Mouse (Mus musculus) liver, embryonic 15.5 days (tissue): ENCODE results near the gene Bco2. TPM values are rescaled to one million over a fixed set of nuclear protein-coding genes. Genes with fewer than 3 reads are reported as not detected.

Experiments
- ATAC-seq: fragments of 200-750 bp; cut with Nextera tagmentation; 2 replicates; pipeline ENCODE4 v1.8.0; 2017; ENCODE audit warnings: moderate number of reproducible peaks, mild to moderate bottlenecking, moderate library complexity; ENCODE audit not compliant: insufficient read depth
- H3K27ac ChIP-seq: fragments of 300-500 bp; sonication (generic); replicated peaks from 2 replicates; pipeline ENCODE4 v1.5.1; 2015; ENCODE audit warnings: mild to moderate bottlenecking, inconsistent platforms
- H3K27me3 ChIP-seq: fragments of 300-500 bp; sonication (generic); 2 replicates; pipeline ENCODE4 v1.6.1; 2015; ENCODE audit warnings: mild to moderate bottlenecking, inconsistent platforms
- H3K36me3 ChIP-seq: fragments of 300-500 bp; sonication (generic); replicated peaks from 2 replicates; pipeline ENCODE4 v1.6.1; 2015; ENCODE audit warnings: moderate library complexity, mild to moderate bottlenecking, inconsistent platforms
- H3K4me1 ChIP-seq: fragments of 300-500 bp; sonication (generic); replicated peaks from 2 replicates; pipeline ENCODE4 v1.6.1; 2015; ENCODE audit warnings: inconsistent platforms
- H3K4me2 ChIP-seq: fragments of 300-500 bp; sonication (generic); 2 replicates; pipeline ENCODE4 v1.6.1; 2015; ENCODE audit warnings: moderate library complexity, mild to moderate bottlenecking, inconsistent platforms
- H3K4me3 ChIP-seq: fragments of 300-500 bp; sonication (generic); replicated peaks from 2 replicates; pipeline ENCODE4 v1.5.1; 2015; ENCODE audit warnings: mild to moderate bottlenecking, inconsistent platforms
- H3K9ac ChIP-seq: fragments of 300-500 bp; sonication (generic); 2 replicates; pipeline ENCODE4 v1.6.1; 2015; ENCODE audit warnings: moderate library complexity, mild to moderate bottlenecking, inconsistent platforms
- H3K9me3 ChIP-seq: fragments of 300-500 bp; sonication (generic); replicated peaks from 2 replicates; pipeline ENCODE4 v1.6.1; 2016; ENCODE audit warnings: inconsistent platforms
- WGBS: fragments of 180-500 bp; shearing (Covaris S2); methylation state at CpG from one replicate; pipeline ENCODE4 v1.1.7; 2015; ENCODE audit warnings: mixed read lengths; ENCODE audit not compliant: insufficient replicate concordance; 5-methylcytosine and 5-hydroxymethylcytosine counted together
- polyA plus RNA-seq: library from polyadenylated mRNA; unstranded; fragments of >200 nt; fragmentation: Nextera tagmentation; extraction: Ambion mirVana; gene quantifications from 2 replicates; pipeline ENCODE4 v1.2.1, GENCODE M21; 2015

Bco2 gene
- 0.60 and 0.67 TPM in 2 replicates for polyA plus RNA-seq

DNA sequence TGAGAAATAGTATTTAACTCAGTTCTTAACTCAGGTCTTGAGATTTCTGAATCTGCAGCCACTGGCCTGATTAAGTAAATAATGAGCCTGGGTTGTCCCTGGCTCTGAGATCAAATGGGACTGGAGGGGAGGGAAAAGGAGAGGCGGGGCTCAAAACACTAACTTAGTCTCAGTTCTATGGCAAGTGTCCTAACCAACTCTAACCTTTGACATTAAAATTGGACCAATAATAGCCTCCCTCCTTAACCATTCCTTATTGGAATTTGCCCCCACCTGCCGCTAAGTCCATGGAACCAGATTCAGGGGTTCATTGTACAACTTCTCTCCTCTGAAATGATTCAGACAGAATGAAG, at the start of gene Bco2:
TSS of gene Bco2 (minus strand) at position 88 of the 353 bp plus-strand sequence.
- Histone ChIP-seq H3K9ac (no peak within 1 kb of the TSS), H3K4me1 (no peaks in the 10 kb centered on the region), H3K27ac (no peak within 1 kb of the TSS), H3K9me3 (no peaks in the 10 kb centered on the region), H3K4me2 (peak within 1 kb of the TSS; percentile 23), H3K4me3 (0 out of 2 replicates have a peak within 1 kb of the TSS, but pooled peaks have one; percentile 0), H3K27me3 (no peaks in the 10 kb centered on the region), H3K36me3 (no peaks in the 10 kb centered on the region)
- ATAC-seq, result no peak
- 52% methylated on average over 2 of the region's 2 CpGs for WGBS

DNA sequence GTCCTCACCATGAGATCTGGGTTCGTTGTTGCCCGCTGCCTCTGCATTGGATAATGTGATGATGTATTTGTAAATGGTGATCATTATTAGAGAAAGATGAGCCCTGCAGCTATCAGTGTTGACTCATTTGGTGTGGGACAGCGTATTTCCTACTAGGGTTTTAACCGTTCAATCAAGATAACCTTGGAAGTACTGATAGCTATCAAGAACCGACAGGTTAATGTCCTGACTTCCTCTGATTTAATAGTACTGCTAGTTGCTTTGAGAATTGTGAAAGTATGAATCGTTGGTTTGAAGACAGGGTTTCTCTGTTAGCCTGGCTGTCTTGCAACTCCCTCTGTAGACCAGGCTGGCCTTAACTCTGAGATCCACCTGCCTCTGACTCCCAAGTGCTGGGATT, 49.4 kb upstream of the Bco2 start:
- no peak; the same call in 1 of the 2 replicates for ATAC-seq
- peak overlapping the region; percentile 77 for H3K4me3 ChIP-seq
- WGBS, result 1% methylated on average over 6 of the region's 6 CpGs
- H3K9ac ChIP-seq, result peak overlapping the region; percentile 94
- H3K4me2 ChIP-seq, result peak overlapping the region; percentile 75
- peaks cover 47% of the 10 kb centered on the region for H3K4me1 ChIP-seq
- peaks cover 53% of the 10 kb centered on the region for H3K36me3 ChIP-seq
- H3K9me3 ChIP-seq, result no peaks in the 10 kb centered on the region
- H3K27ac ChIP-seq, result peak overlapping the region; percentile 89
- H3K27me3 ChIP-seq, result no peaks in the 10 kb centered on the region

DNA sequence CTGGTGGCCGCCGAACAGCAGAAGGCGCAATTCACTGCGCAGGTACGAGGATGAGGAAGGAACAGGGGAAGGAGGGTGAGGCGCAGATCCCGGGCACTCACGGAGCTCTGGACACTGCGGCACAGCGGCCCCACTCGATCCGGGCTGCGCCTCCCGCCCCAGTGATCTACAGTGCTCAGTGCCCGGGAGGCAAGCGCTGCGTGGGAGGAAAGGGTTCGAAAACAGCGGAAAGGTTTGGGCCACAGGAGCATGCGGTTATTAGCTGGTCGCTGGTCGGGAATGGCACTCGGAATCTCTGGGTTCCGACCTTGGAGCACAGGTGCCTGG, 49.0 kb upstream of the Bco2 start:
- H3K27ac ChIP-seq, result peak overlapping the region; percentile 89
- H3K4me2 ChIP-seq, result peak overlapping the region; percentile 75
- no peaks in the 10 kb centered on the region for H3K9me3 ChIP-seq
- H3K36me3 ChIP-seq, result peaks cover 54% of the 10 kb centered on the region
- no peaks in the 10 kb centered on the region for H3K27me3 ChIP-seq
- WGBS, result under 1% methylated on average over 24 of the region's 24 CpGs
- peak; percentile 76 for ATAC-seq
- peak overlapping the region; percentile 94 for H3K9ac ChIP-seq
- H3K4me3 ChIP-seq, result peak overlapping the region; percentile 77
- peaks cover 47% of the 10 kb centered on the region for H3K4me1 ChIP-seq

DNA sequence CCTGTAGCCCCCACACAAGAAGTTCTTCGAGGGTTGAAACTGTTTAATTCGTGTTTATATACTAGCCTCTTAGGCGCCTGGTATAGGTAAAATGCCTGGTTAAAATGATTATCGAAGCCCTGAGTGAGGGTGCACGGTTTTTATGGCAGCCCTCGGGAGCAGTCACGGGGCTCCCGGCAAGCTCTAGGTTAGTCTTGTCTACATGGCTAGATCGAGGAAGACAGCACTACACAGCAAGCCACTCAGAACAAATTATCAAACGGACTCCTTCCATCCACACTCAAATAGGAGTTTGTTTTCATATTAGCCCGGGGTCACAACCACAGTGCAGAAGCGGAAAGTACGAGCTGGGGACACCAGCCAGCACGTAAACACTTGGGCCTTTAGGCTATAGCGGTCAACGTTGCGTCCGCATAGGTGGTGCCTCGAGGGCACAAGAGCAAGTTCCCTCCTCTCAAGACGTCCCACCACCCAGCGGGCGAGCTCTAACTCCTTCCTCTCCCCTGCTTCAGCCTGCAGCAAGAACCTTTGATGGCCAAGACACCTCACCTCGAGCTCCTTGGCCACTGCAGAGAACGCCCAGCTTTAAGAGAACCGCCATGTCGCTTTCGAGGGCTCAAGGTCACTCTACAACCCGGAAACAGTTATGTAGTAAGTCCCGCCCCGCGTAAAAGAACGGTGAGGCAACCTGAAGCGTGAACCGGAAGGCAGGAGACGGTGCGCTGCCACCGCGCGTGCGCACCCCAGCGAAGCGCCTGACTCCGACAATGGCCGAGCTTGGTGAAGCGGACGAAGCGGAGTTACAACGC, 48.4 kb upstream of the Bco2 start, which contains the start of the genes Sdhd and Timm8b:
TSS of gene Sdhd (minus strand) at position 624 of the 809 bp plus-strand sequence.
TSS of gene Timm8b (plus strand) at position 722 of the 809 bp plus-strand sequence.
- under 1% methylated on average over 48 of the region's 48 CpGs for WGBS
- Histone ChIP-seq H3K4me2 (peak within 1 kb of the TSS; percentile 75), H3K4me3 (peak within 1 kb of the TSS; percentile 77), H3K27ac (peak within 1 kb of the TSS; percentile 89), H3K9ac (peak within 1 kb of the TSS; percentile 94), H3K9me3 (no peaks in the 10 kb centered on the region), H3K27me3 (no peaks in the 10 kb centered on the region), H3K4me1 (peaks cover 47% of the 10 kb centered on the region), H3K36me3 (peaks cover 56% of the 10 kb centered on the region)
- ATAC-seq, result peak; percentile 94

DNA sequence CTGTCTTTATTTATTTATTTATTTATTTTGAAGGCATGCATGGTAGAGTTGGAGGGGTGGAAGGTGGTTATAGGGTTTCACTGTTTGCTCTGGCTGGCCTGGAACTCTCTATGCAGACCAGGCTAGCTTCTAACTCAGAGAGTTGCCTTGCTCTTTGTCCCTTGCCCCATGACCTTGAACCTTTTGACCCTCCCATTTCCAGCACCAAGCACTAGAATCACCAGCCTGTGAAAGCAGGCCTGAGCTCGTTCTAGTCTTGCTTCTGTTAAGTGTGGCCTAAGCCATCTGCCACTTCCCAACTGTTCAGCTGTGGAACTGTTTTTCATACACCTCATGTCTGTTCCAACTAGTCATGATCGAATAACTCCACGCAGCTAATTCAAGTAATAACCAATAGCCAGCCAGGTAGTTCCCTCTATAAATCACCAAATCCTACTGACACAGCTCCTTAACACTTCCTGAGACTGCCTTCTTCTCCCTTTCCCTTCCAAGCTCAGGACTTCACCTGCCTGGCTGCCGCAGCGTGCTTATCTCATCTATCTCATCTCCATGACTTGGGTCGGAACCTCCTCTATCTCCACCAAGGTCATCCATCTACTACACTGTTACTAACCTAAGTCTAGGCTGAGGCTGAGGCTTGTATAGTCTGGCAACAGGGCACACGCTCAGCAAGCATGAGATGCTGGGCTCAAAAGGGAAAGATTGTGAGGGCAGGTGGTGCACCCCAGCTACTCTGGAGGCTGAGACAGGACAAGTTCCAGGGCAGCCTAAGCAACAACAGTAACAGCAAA, 47.3 kb upstream of the Bco2 start:
- Histone ChIP-seq H3K27me3 (no peaks in the 10 kb centered on the region), H3K9me3 (no peaks in the 10 kb centered on the region), H3K9ac (peak overlapping the region; percentile 94), H3K36me3 (peaks cover 56% of the 10 kb centered on the region), H3K4me3 (peak overlapping the region; percentile 77), H3K27ac (peak overlapping the region; percentile 89), H3K4me1 (peaks cover 47% of the 10 kb centered on the region), H3K4me2 (peak overlapping the region; percentile 75)
- no peak for ATAC-seq
- 34% methylated on average over 7 of the region's 7 CpGs for WGBS

DNA sequence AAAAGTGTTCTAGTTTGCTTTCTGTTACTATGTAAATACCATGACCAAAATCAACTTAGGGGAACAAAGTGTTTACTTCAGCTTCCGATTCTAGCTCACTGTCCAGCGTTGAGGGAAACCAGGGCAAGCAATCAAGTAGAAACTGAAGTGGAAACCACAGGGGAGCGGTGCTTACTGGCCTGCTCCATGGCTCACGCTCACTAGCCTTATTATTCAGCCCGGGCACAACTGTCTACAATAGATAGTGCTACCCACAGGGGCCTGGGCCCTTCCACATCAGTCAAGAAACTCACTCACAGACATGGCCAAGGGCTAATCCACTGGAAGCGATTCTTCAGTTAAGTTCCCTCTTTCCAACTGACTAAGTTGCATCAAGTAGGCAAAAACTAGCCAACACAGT, 46.6 kb upstream of the Bco2 start:
- peak; percentile 39 for ATAC-seq
- Histone ChIP-seq H3K36me3 (peaks cover 58% of the 10 kb centered on the region), H3K4me3 (peak overlapping the region; percentile 77), H3K4me1 (peaks cover 47% of the 10 kb centered on the region), H3K27me3 (no peaks in the 10 kb centered on the region), H3K9ac (peak overlapping the region; percentile 34; the same call in 1 of the 2 replicates), H3K27ac (peak overlapping the region; percentile 89), H3K4me2 (peak overlapping the region; percentile 75), H3K9me3 (no peaks in the 10 kb centered on the region)
- 10% methylated on average over 6 of the region's 6 CpGs for WGBS

DNA sequence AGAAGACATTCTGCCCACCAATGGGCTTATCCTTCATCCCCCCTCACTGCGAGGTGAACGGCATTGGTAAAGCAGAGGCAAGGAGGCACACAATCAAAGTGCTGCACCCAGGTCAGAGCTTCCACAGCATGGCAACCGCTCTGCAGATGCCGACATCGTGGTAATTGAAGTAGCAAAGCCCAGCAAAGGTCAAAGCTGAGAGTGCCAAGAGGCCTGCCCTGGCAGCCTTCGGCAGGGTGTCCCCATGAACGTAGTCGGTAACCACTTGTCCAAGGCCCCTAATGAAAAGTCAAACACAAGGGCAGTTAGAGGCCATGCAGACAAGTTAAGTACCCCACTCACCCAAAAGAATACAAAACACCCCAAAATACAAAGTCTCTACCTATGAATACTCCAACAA, 42.0 kb upstream of the Bco2 start:
- Histone ChIP-seq H3K36me3 (peaks cover 57% of the 10 kb centered on the region), H3K27me3 (no peaks in the 10 kb centered on the region), H3K4me3 (no peak overlapping the region), H3K9me3 (no peaks in the 10 kb centered on the region), H3K4me1 (peaks cover 23% of the 10 kb centered on the region), H3K4me2 (no peak overlapping the region), H3K27ac (no peak overlapping the region), H3K9ac (no peak overlapping the region)
- WGBS, result 83% methylated on average over 8 of the region's 8 CpGs
- no peak for ATAC-seq

DNA sequence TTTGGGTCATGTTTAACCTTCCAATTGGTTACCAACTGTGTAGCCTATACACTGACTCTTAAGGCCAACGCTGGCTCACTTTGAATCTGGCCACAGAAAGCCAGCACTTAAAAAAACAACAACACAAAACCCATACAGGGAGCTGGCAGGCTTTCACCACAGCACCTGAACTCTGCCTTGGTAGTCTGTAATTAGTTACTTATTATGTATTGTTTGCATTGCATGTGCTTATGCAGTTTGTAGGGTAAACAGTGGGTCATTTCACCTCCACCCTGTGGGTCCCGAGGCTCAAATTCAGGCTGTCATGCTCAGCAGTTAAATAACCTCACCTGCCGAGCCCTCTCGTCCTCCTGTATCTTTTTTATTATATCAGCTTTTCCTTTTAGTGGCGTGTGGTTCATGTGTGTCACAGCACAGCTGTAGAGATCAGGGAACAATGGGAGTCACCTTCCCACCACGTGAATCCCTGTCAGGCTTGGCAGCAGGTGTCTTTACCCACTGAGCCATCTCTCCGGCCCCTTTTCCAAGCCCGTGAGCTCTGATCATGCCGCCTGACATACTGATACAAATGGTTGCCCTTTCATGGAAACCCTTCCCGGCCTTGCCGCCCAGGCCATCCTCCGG, 39.9 kb upstream of the Bco2 start:
- WGBS, result 69% methylated on average over 12 of the region's 12 CpGs
- peaks cover 48% of the 10 kb centered on the region for H3K36me3 ChIP-seq
- no peak overlapping the region for H3K4me3 ChIP-seq
- peak; percentile 70 for ATAC-seq
- no peaks in the 10 kb centered on the region for H3K9me3 ChIP-seq
- peak overlapping the region; percentile 18; the same call in 1 of the 2 replicates for H3K4me2 ChIP-seq
- 0 out of 2 replicates have a peak, but pooled peaks cover 19% of the 10 kb centered on the region for H3K4me1 ChIP-seq
- no peaks in the 10 kb centered on the region for H3K27me3 ChIP-seq
- peak overlapping the region; percentile 71 for H3K27ac ChIP-seq
- no peak overlapping the region for H3K9ac ChIP-seq

DNA sequence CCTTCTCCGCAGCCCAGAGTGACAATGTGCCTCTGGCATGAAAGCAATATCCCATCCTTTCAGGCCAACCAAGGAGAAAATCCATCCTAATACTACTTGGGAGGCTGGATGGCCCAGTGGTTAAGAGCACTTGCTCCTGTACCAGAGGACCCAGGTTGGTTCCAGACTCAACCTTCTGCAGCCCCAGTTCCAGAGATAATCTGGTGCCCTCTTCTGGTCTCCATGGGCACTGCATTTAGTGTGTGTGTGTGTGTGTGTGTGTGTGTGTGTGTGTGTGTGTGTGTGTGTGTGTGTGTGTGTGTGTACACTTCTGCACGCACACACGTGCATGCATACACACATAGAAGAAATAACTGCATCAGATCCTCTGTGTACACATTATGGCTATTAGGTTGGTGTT, 38.6 kb upstream of the Bco2 start:
- Histone ChIP-seq H3K4me3 (no peak overlapping the region), H3K9ac (no peak overlapping the region), H3K4me2 (no peak overlapping the region), H3K27ac (no peak overlapping the region; the same call in 1 of the 2 replicates), H3K27me3 (no peaks in the 10 kb centered on the region), H3K36me3 (peaks cover 34% of the 10 kb centered on the region), H3K4me1 (0 out of 2 replicates have a peak, but pooled peaks cover 19% of the 10 kb centered on the region), H3K9me3 (no peaks in the 10 kb centered on the region)
- ATAC-seq, result no peak
- WGBS, result 58% methylated on average over 3 of the region's 3 CpGs

DNA sequence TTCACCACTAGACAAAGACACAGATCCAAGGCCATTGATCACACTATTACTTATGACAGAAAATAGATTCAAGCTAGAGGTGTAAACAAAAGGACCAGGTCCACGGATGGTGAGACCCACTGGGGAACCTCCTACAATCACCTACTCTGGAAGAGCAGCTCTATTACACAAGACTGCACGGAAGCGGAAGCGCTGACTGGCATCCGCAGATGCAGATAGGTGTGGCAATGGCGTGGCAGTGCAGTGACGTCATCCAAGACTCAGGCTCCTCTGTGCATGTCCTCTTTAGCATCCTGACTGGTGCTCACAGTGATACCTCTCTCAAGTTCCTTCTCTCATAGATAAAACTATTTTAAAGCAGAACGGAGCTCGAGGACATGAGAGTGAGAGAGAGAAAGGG, 38.0 kb upstream of the Bco2 start:
- ATAC-seq, result no peak
- Histone ChIP-seq H3K4me3 (no peak overlapping the region), H3K27ac (no peak overlapping the region), H3K27me3 (no peaks in the 10 kb centered on the region), H3K36me3 (peaks cover 28% of the 10 kb centered on the region), H3K4me2 (no peak overlapping the region), H3K4me1 (0 out of 2 replicates have a peak, but pooled peaks cover 19% of the 10 kb centered on the region), H3K9ac (no peak overlapping the region), H3K9me3 (no peaks in the 10 kb centered on the region)
- WGBS, result 80% methylated on average over 9 of the region's 9 CpGs
